8 mouse cellular contexts compared by ENCODE assay signal in genomic region chr10:17726373-17726720, GRCm38 (mm10). TPM values are rescaled to one million over a fixed set of nuclear protein-coding genes. Genes with fewer than 3 reads are reported as not detected.
DNase-seq lines count a peak whose midpoint lies in the region; ATAC-seq lines count a peak whose summit lies in the region.

No protein-coding gene starts in this region.

- 46% methylated on average over 2 of the region's 2 CpGs for WGBS in embryonic facial prominence, embryonic 12.5 days
- WGBS in midbrain, embryonic 11.5 days: 47% methylated on average over 2 of the region's 2 CpGs

- no peak for ATAC-seq in embryonic facial prominence, embryonic 12.5 days (ENCODE audit: insufficient number of reproducible peaks, insufficient read depth, low FRiP score, low TSS enrichment)
- no peak for ATAC-seq in midbrain, embryonic 11.5 days (ENCODE audit: low FRiP score)

- H3K4me1 ChIP-seq in embryonic facial prominence, embryonic 12.5 days: peaks cover 16% of the 10 kb centered on the region; the same call in 1 of the 2 replicates
- peaks cover 16% of the 10 kb centered on the region for H3K4me1 ChIP-seq in midbrain, embryonic 11.5 days (ENCODE audit: control insufficient read depth, insufficient read depth, low read length)

- H3K4me3 ChIP-seq in embryonic facial prominence, embryonic 12.5 days: peak overlapping the region; percentile 22; the same call in 1 of the 2 replicates
- peak overlapping the region; percentile 98; the same call in 1 of the 2 replicates for H3K4me3 ChIP-seq in midbrain, embryonic 11.5 days (ENCODE audit: low read depth, low read length)

- no peak overlapping the region for H3K27ac ChIP-seq in embryonic facial prominence, embryonic 12.5 days
- H3K27ac ChIP-seq in midbrain, embryonic 11.5 days (ENCODE audit: low read depth, low read length): no peak overlapping the region

- no peaks in the 10 kb centered on the region for H3K9me3 ChIP-seq in embryonic facial prominence, embryonic 12.5 days
- H3K9me3 ChIP-seq in midbrain, embryonic 11.5 days (ENCODE audit: control insufficient read depth, low read length): no peaks in the 10 kb centered on the region

- peak; percentile 26 for DNase-seq in right cerebral cortex, adult 2 months (ENCODE audit: low spot score in 2 of 2)
- no peak for DNase-seq in right cerebral cortex, adult 18-20 months
- peak; percentile 21 for DNase-seq in induced T-regulatory cell, adult 2 months (ENCODE audit: low read depth)
- no peak for DNase-seq in midbrain, embryonic 11.5 days (ENCODE audit: low spot score, missing footprints)
- no peak for DNase-seq in gastrocnemius, postnatal 25 days
- no peak for DNase-seq in layer of hippocampus, postnatal 25 days (ENCODE audit: extremely low spot score in 1 of 2, low spot score in 1 of 2)
- no peak for DNase-seq in T-cell, adult 2 months (ENCODE audit: low spot score)

- no peaks in the 10 kb centered on the region for H3K27me3 ChIP-seq in embryonic facial prominence, embryonic 12.5 days
- no peaks in the 10 kb centered on the region for H3K27me3 ChIP-seq in midbrain, embryonic 11.5 days (ENCODE audit: control insufficient read depth, insufficient read depth, low read length)

- no peak overlapping the region for H3K9ac ChIP-seq in embryonic facial prominence, embryonic 12.5 days
- no peak overlapping the region for H3K9ac ChIP-seq in midbrain, embryonic 11.5 days (ENCODE audit: low read length)

- H3K36me3 ChIP-seq in embryonic facial prominence, embryonic 12.5 days: no peaks in the 10 kb centered on the region
- no peaks in the 10 kb centered on the region; the same call in 1 of the 2 replicates for H3K36me3 ChIP-seq in midbrain, embryonic 11.5 days (ENCODE audit: control insufficient read depth, insufficient read depth, low read length)

- peak overlapping the region; percentile 76 for H3K4me2 ChIP-seq in embryonic facial prominence, embryonic 12.5 days (replicated peaks)
- H3K4me2 ChIP-seq in midbrain, embryonic 11.5 days: peak overlapping the region; percentile 79

RNA-seq across cellular contexts. Expression of gene Cited2, which starts 3.3 kb away (rescaled TPM):
- polyA plus RNA-seq in embryonic facial prominence, embryonic 12.5 days (2016; fragmentation: Nextera tagmentation; extraction: Ambion mirVana): 40.5 and 43.8 TPM in 2 replicates
- polyA plus RNA-seq in midbrain, embryonic 11.5 days (2014; fragmentation: Nextera tagmentation; extraction: Ambion mirVana): 90.4 and 95.8 TPM in 2 replicates
- 10 to 100 TPM; 34.4 to 98.8 TPM for total RNA-seq in gastrocnemius, postnatal 25 days (2021)
- 10 to 100 TPM; 33.0 to 39.9 TPM for total RNA-seq in layer of hippocampus, postnatal 25 days (2021)

Comparison
In these comparisons a context has a peak if more than half of its experiments do, and no peak if none do; other contexts are left out.
1. DNase-seq: peak in right cerebral cortex, adult 2 months (2 of 2) and induced T-regulatory cell, adult 2 months (single experiment); none in right cerebral cortex, adult 18-20 months (single experiment), midbrain, embryonic 11.5 days (single experiment), gastrocnemius, postnatal 25 days (single experiment), layer of hippocampus, postnatal 25 days (0 of 2) and T-cell, adult 2 months (single experiment).